Mouse (Mus musculus): ENCODE results near the gene Traf2.

The Traf2 gene

DNA sequence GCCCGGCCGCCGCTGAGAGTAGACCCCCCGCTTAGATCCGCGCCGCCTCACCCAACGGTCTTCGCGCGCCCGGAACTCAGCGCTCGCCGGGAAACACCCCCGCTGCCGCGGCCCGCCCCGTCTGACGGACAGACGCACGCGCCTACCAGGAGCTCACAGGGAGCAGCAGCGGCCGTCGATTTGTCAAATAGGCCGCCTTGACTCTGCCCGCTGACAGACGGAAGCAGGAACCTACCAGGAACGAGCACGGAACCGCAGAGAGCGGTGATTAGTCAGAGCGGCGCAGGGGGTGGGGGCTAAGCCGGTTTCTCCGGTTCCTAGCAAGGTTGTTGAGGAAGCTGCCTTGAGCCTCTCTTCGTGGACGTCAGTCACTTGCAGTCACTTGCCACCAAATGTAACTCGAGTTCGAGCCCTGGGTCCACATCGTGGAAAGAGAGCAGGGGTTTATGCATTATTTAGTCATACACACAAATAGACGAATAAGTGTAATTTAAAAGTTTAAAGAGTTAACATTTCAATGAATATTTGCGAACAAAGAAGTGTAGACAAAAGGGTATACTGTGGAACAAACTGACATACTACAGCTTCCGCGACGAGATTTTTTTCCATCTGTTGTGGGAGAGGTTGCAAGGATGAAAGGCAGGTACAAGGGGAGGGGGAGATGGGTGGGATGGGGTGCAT is at the start of gene Traf2:
Traf2 (minus strand) TSS at position 130 of the 681 bp plus-strand sequence.
- DNase-seq (ENCODE audit: low read depth, low spot score), result peak; percentile 98

DNA sequence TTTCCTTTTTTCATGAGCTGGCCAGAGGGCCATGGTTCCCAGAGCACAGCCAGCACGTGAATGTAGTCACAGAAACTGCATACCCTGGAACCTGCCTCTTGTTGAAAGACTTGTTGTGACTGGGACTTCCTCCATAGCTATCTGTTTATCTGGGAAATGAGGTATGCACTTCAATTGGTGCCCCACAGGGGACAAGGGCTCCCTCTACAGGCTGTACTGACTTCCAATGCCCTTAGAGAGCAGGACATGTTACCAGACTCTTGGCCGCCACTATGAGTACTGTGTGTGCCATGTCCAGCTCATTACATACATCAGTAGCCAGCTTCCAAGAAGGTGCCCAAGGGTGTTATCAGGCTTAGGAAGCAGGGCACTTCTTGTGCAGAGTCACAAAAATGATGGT is 45.1 kb upstream of the Traf2 start:
- DNase-seq (ENCODE audit: low read depth, low spot score), result no peak

DNA sequence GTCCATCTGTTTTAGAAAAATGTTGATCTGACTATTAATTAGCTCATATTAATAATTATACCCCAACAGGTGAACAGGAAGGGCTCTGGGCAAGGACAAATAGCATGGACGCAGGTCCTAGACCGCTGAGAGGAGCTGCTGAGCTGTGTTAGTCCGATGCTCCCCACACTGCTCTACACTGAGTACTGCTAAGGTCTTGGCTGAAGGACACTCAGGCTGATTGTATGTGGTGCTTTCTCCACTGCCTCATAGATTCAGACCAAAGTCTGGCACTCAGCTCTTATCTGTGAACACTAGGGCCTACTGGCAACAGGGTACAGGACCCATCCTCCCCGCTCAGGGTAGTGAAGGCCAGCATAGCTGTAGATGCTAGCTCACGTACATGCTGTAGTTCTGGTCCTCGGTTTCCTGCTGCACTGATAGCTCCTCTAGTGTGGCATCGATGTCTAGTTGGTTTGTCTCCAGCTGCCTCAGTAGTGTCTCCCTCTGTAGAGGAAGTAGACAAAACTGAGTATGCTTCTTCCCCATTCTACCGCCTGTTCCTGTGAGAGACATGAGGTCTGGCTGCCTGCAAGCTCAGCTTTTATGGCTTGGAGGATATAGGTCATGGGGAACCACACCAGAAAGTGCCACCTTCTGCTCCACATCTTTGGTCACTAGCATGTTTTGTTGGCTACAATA is 41.6 kb upstream of the Traf2 start:
- no peak for DNase-seq (ENCODE audit: low read depth, low spot score)

DNA sequence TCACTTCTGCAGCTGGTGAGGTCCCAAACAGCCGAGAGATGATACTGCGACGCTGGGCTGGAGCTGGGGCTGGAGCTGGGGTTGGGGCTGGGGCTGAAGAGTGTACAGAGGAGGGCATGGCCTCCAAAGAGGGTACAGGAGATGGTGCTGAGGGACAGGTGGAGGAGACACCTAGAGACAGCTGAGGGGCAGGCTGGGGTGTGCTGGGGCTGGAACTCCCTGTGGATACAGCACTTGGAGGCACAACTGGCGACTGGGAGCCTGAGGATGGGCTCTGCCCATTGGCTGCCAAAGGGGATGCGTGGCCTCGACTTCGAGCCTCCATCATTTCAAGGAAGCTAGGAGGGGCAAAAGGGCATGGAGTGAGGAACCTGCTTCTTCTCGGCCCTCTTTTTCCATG is 40.5 kb upstream of the Traf2 start:
- no peak for DNase-seq (ENCODE audit: low read depth, low spot score)

DNA sequence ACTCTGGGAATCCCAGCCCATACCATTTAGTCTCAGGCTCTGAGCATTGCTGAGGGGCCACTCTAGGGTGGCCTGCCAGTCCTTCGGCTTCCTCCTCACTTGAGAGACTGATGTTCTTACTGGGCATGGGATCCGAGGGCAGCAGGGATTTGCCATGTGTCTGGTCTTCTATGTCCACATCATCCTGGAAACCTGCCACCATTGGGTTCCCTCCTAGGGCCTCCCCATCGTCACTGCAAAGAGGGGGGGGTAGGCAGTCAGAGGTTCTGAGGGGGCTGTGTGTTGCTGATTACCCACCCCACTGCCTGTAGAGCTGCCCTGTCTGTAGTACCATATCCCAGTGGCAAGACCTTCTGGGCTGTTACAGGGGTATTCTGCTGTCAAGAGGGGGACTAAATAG is 38.9 kb upstream of the Traf2 start:
- no peak for DNase-seq (ENCODE audit: low read depth, low spot score)

DNA sequence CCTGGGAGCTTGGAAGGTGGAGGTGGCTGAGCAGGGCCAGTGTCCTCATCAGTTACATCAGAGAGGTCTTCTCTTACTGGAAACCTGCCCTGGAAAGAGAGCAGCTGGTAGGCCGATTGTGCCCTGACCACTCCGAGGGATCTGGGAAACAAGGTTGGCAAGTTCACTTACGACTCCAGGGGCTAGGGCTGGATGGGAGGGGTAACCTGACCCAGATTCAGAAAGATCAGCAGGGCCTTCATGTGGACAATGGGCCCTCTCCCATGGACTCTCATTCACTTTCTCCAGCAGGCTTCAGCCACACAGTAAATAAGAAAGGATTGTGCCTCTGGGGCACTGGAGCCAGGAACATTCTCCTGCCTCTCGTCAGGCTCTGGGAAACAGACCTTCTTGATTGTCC is 38.1 kb upstream of the Traf2 start:
- no peak for DNase-seq (ENCODE audit: low read depth, low spot score)

DNA sequence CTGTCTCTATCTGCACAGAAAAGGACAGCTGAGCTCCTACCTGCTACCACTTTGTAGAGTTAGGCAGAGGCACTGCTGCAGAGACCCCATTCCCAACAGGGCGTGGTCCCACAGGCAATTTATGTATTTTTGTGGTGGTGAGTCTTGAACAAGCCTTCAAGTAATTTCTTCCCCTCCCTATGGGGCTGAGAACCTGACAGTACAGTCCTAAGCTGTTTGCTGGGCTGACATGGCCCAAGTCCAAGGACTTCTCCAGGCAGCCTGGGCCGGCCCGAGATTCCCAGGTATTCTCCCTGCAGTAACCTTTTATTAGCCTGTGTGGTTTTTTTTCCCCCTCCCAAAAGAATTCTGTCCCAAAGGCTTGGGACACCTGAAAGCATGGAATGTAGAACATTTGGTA is 37.4 kb upstream of the Traf2 start:
- no peak for DNase-seq (ENCODE audit: low read depth, low spot score)

DNA sequence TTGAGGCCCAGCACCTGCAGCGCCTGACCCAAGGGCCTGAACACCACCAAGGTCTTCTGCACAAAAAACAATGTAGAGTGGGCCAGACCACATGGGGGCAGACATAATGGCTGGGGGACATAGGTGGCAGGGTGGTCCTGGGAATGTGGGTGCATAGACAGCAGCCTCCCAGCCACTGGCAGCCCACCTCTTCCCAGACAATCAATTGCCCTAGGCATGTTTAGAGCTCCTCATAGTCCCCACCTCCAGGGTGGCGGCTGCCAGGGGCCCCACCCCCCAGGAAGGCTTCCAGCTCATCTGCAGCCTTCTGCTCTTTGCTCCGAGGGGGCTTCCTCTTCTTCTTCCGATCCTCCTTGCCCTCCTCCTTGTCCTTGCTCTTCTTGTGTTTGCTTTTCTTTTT is 36.8 kb upstream of the Traf2 start:
- no peak for DNase-seq (ENCODE audit: low read depth, low spot score)

DNA sequence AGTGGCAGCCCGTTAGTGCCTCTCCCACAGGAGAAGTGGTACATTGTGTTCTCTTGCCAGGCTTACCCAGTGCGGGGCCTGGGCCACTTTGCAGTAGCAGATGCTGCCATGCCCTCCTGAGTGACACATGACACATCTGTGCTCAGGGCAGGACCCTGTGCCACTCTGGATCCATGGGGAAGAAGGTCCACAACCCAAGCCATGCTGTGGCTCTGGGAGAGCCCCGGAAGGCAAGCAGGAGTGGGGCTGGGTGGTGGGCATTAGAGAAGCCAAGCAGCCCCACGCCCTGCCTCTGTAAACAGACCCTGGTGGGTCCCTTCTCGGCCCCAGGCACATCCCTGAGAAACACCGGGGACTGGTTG is 36.4 kb upstream of the Traf2 start:
- DNase-seq (ENCODE audit: low read depth, low spot score), result no peak

DNA sequence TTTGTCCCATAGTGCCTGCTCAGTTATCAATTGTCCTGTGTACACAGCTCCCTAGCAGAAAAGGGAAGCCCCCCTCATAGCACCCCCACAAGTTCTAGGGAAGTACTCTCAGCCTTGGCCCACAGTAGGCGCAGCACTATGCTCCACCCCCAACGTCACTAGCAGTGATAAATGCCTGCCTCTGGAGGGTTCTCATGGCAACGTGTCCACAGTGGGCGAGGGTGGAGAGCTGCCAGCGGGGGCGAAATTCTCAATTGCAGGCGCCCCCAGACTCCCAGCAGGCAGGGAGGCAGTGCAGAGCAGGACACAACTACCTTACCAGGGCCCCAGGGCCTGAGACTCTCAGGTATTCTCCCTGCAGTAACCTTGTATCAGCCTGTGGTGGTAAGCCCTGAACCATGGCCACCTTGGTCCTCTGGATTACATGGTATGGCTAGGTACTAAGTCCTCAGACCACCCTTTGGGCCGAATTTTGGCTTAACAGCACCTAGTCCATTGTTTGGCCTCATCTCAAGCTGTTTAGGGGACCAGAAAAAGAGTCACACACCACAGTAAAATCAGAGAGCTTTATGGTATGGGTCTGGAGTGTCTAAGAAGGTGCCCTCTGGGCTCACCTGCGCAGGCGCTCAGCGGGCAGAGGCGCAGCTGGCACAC is 35.9 kb upstream of the Traf2 start:
- no peak for DNase-seq (ENCODE audit: low read depth, low spot score)

DNA sequence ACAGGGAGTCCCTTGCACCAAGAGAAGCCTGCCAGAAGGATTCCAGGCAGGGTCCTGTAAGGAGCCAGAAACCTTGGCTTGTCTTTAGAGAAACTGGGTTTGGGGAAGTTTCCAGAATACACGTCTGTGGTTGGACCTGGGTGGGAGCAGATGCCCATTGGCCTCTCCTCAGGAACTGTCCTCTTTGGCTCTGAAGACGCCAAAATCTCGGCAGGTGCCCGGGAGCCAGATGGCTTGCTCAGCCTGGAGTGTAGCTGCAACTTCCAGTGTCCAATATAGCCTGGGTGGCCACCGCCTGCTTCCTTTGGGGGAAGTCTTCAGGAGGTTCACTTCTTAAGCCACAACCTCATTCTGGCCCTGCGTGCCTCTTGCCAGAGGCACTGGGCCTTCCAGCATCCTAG is 35.2 kb upstream of the Traf2 start:
- DNase-seq (ENCODE audit: low read depth, low spot score), result no peak

DNA sequence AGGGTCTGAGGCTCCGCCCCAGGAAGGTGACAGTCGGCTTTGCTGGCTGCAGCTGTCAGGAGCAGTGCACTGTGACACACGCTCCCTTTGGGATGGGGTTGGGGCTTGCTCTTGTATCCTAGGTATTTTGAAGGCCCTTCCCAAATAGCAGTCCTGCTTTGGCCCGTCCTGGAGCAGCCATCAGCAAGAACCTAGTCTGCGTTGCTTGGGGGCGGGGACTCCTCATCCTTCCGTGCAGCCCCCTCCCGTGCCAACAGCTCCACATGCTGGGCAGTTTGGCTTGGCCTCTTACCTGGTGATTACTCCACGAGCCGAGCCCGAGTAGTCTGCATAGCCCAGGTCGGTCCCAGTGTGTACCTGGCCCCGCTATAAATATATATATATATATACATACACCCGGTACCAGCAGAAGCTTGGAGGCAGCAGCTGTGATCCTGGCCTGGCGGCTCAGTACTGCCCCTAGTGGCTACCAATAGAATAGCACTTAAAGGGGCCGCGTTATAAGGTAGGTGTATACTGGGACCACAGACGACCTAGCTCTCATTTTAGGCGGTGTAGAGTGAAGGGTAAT is 34.6 kb upstream of the Traf2 start, which contains the start of gene Ajm1:
Ajm1 (minus strand) TSS at position 464 of the 571 bp plus-strand sequence.
- DNase-seq (ENCODE audit: low read depth, low spot score), result peak; percentile 56

DNA sequence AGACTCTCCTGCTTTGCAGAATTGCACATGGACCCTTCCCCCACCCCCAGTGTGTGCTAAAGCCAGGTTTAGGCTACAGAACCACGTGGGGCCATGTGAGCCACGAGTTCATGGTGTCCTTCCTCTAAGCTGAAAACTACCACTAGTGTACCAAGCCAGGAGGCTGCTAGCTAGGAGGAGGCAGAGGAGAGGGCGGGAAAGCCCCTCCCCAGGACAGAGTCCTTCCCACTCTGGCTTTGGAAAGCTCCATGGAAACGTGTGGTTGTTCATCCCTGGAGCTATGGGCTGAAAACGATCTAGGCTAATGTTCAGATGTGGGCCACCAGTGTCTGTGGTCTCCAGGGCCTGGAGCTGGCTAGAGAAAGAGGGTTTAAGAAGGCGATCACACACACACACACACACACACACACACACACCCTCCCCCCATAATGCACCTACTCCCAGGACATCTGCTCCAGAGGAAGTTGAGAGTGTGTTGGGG is 33.9 kb upstream of the Traf2 start:
- DNase-seq (ENCODE audit: low read depth, low spot score), result no peak

DNA sequence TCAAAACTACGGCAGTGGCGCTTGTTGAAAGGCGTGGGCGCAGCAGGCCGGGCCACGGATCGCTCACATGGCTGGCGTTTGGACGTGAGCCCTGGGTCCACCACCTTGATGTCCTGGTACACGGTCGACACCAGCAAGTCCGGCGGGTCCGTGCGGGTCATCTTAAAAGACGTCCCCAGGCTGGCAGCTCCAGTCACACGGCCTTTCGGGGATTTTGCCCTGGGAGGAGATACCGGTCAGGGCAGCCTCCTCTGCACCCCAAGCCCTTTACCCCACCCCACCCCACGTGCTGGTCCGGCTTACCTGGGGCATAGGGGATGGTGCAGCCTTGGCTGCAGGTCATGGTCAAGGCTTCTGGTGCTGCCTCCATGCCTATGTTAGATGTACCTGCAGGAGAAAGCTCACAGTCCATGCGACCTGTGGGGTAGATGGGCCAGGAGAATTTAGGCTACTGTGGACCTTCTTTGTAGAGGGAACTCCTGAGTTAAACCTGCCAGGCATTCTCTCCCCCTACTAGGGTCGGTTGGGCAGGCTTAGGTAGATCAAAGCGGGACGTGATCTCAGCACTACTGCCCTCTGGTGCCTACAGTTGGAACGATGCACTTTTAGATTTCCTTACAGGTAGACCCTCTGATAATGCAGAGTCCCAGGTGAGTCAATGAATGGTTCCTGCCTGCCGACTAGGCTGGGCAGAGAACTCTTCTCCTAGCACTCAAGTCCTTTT is 33.2 kb upstream of the Traf2 start:
- DNase-seq (ENCODE audit: low read depth, low spot score), result no peak

DNA sequence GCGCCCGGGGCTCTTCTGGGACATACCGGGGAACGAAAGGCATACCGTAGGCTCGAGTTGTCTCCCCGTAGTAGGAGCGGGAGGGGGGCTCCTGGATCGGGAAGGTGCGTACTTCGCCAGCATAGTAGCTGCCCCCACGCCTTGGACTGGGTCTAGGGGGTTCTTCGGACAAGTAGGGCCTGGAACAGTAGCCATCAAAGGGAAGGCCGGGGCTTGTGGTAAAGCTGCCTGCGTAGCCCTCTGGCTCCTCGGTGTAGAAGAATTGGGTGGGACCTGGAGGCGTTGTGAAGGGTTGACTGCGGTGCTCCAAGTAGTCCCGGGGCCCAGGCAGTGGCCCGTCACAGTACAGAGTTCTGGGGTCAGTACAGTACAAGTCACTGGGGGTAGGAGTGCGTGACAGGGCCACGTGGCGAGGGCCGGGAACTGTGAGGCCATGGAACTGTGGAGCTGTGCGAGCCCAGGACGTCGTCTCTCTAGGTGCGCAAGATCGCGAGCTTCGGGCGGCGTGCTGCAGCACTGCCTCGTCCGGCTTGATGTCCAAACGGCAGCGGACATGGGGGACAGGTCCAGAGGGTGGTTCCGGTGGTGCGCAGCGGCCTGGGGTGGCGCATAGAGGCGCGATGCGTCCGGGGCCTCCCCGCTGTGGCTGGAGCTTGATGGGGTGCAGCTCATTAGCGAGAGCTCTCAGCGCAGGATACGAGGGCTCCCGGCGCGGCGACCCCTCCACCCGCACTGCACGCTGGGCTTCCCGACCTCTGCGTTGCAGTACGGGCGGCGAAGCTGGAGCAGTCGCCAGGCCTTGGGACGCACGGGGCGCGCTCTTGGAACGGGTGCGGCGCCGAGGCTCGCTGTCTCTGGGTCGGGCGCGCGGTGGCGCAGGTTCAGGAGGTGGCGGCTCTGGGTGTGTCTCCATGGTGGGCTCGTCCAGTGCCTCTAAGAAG is 32.3 kb upstream of the Traf2 start:
- DNase-seq (ENCODE audit: low read depth, low spot score), result no peak

DNA sequence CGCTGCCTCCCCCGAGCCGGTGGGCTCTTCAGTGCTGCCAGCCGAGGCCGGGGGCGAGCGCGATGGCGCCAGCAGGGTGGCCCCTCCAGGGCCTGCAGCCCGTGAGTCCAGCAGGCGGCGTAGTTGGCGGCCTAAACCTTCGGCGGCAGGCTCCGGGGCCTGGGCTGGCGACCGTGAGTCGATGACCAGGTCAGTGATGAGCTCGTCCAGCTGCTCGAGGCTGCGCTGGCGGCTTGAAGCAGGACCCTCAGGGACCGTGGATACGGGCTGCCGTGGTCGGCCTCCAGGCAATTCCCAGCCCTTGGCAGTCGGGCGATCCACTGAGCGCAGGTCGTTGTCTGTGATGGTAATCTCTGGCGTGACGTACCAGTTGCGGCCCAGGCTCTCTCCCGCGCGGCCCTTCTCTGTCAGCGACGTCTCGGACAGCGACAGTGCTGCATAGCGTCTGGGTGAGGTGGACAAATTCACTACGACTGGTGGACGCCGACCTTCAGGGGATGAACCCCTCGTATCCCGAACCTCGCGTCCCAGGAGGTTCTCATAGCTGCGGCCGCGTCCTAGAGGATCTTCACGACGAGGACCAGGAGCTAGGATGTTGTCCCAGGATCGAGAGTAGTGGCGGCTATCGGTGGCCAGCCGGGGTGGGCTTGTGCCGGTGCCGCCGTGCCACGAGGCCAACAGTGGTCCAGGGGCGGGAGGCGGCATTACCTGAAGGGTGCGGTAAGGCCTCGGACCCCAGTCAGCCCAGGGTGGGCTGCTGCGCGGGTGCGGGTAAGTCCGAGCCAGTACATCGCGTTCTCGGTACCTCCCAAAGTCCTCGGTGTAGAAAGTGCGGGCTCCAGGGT is 31.4 kb upstream of the Traf2 start:
- no peak for DNase-seq (ENCODE audit: low read depth, low spot score)

DNA sequence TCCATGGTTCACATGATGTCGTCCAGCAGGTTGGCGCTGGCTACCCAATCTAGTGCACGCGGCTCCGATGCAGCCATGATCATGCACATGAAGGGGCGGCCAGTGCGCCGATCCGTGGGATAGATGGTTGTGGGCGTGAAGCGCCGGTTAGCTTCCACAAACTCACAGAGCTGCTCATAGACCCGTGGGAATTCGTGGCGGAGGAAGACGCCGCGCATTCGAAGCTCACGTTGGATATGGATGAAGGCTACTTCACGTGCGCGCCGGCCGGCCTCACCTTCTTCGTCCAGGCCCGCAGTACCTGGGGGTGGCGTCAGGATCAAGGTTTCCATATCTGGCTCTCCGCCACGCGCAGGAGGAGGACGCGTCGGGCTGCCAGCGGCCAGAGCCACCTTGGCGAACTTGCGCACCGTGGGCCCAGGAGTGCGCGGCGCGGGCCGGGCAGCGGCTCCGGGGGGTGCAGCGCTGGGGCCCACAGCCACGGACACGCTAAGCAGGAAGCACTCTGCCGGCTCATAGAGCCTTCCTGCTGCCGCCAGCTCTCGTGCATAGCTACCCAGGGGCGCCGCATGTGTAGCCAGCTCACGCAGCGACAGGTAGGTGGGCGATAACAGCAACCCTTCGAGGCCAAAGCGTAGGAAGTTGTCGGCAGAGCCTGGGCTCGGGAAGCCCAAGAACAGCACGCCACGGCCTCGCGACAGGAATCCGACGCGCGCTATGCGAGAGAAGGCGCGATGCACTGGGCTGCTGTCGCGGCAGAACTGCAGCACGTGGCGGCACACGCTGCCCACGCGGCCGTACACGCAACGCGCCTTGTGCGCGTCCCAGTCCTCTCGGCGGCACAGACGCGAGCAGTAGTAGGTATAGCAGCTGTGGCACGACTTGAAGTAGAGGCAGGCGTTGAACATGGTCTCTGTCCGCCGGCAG is 30.5 kb upstream of the Traf2 start:
- DNase-seq (ENCODE audit: low read depth, low spot score), result no peak

DNA sequence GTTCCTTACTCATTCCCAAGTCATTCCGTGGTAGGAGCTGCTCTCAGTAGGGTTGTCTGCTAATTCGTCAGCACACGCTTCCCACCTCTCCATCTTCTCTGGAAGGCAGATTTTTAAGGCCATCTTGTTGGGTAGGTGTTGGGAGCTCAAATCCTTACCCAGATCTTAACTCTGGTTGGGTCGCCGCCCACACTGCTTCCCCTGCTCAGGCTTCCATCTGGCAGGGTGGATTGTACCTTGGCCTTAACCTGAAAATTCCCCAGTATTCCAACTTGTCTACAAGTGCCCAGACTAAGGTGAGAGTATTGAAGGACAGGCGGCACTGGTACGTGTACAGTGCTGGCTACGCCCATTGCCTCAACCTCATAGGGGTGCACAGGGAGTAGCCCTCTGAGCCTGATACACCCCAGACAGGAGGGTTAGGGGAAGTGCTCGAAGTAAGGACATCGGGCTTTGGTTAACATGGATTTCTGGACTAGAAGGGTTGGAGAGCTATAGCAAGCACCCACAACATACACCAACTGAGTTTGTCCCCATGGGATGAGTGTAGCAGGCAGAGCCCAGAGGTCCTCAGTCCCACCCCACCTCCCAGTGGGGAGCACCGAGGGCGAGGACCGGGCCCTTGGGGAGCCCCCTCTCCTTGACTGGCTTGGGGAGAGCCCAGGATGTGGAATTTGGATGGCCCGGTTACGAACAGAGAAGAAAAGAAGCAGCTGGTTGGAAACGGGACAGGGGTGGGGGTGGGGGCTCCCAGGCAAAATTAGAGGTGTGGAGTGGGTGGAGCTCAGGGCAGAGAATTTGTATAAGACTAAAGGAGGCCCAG is 29.5 kb upstream of the Traf2 start:
- no peak for DNase-seq (ENCODE audit: low read depth, low spot score)
